Mouse (Mus musculus) CD4-positive, CD25-positive, alpha-beta regulatory T cell (primary cell): Measurements from ENCODE around the gene Zfp618. TPM values are rescaled to one million over a fixed set of nuclear protein-coding genes. Genes with fewer than 3 reads are reported as not detected.

Experiments used
- polyA plus RNA-seq: library from polyadenylated mRNA; unstranded; fragments of 100-300 nt; shearing (Covaris generic); gene quantifications from one replicate; pipeline ENCODE4 v1.2.1, GENCODE M21; 2017

Zfp618 gene
- 0.24 TPM for polyA plus RNA-seq

GRCm38 (mm10) chr4:62965497-62966302 lies at the start of gene Zfp618:
Zfp618 (plus strand) TSS chr4:62965573.

GRCm38 (mm10) chr4:63154699-63155098 lies 189.3 kb downstream of the Zfp618 start, which contains the start of gene Ambp:
Ambp (minus strand) TSS chr4:63154799.

GRCm38 (mm10) chr4:63171969-63172685 lies 206.8 kb downstream of the Zfp618 start, which contains the start of gene Kif12:
Kif12 (minus strand) TSS chr4:63172131.

Other genes with a start within 250 kb of the Zfp618 start
- not detected for gene Ambp, start 189.2 kb downstream of the Zfp618 start, polyA plus RNA-seq
- gene Kif12, start 206.6 kb downstream of the Zfp618 start, polyA plus RNA-seq = not detected
- 0.86 TPM for gene Col27a1, start 248.4 kb downstream of the Zfp618 start, polyA plus RNA-seq